ENCODE assay signal across 11 mouse cellular contexts in the genomic region with DNA sequence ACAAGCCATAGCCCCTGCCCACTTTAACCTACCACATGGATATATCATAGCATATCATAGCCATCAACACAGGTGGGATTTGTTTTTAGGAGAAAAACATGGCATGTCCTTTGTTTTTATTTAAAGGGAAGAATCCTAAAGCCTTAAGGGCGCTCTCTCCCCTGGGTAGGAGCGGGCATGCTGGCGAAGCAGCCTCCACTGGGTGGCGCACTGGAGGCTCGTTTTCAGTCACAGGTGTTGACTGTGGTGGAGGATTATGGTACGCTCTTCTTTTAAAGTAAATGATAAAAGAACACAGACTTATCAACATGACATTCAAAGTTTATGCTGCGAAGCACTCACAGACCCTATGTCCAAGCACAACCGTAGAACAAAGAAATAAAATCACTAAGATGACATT. TPM values are rescaled to one million over a fixed set of nuclear protein-coding genes. Genes with fewer than 3 reads are reported as not detected.
DNase-seq lines count a peak whose midpoint lies in the region; ATAC-seq and TF ChIP-seq lines count a peak whose summit lies in the region.
"Had no signal": no experiment of that assay in that cellular context is flagged by ENCODE, and none has a peak within 500 bp of the region (broad histone marks: within the 10 kb centered on the region; RNA-seq: fewer than 3 reads in every experiment).

No protein-coding gene starts in this region.

- no peak overlapping the region for H3K4me2 ChIP-seq in forebrain, embryonic 16.5 days (ENCODE audit: low read length)
- no peak overlapping the region for H3K4me2 ChIP-seq in forebrain, embryonic 12.5 days
- no peak overlapping the region for H3K4me2 ChIP-seq in hindbrain, embryonic 11.5 days (replicated peaks; ENCODE audit: low read depth, low read length)
- H3K4me2 ChIP-seq: kidney, embryonic 15.5 days; liver, embryonic 15.5 days; neural tube, embryonic 13.5 days had no signal

- no peaks in the 10 kb centered on the region for H3K9me3 ChIP-seq in forebrain, embryonic 16.5 days (ENCODE audit: control insufficient read depth, low read length)
- 0 out of 2 replicates have a peak, but pooled peaks cover 3% of the 10 kb centered on the region for H3K9me3 ChIP-seq in forebrain, embryonic 12.5 days
- no peaks in the 10 kb centered on the region for H3K9me3 ChIP-seq in hindbrain, embryonic 11.5 days (ENCODE audit: control insufficient read depth, low read length)
- H3K9me3 ChIP-seq: kidney, embryonic 15.5 days; liver, embryonic 15.5 days; neural tube, embryonic 13.5 days had no signal

- no peak overlapping the region for H3K9ac ChIP-seq in forebrain, embryonic 16.5 days (replicated peaks; ENCODE audit: low read depth, low read length)
- H3K9ac ChIP-seq in forebrain, embryonic 12.5 days, result no peak overlapping the region
- no peak overlapping the region for H3K9ac ChIP-seq in hindbrain, embryonic 11.5 days (ENCODE audit: low read depth, low read length)
- H3K9ac ChIP-seq: kidney, embryonic 15.5 days; liver, embryonic 15.5 days; neural tube, embryonic 13.5 days had no signal

- H3K27me3 ChIP-seq in forebrain, embryonic 16.5 days (replicated peaks; ENCODE audit: control insufficient read depth, insufficient read depth, low read length), result no peaks in the 10 kb centered on the region
- no peaks in the 10 kb centered on the region for H3K27me3 ChIP-seq in forebrain, embryonic 12.5 days
- H3K27me3 ChIP-seq in spleen, adult 2 months (ENCODE audit: control insufficient read depth, insufficient read depth, low read length), result no peaks in the 10 kb centered on the region; the same call in 1 of the 2 replicates
- no peaks in the 10 kb centered on the region for H3K27me3 ChIP-seq in hindbrain, embryonic 11.5 days (ENCODE audit: control insufficient read depth, insufficient read depth, low read length)
- H3K27me3 ChIP-seq: kidney, embryonic 15.5 days; liver, embryonic 15.5 days; neural tube, embryonic 13.5 days had no signal

- no peaks in the 10 kb centered on the region for H3K36me3 ChIP-seq in forebrain, embryonic 16.5 days (ENCODE audit: control insufficient read depth, insufficient read depth)
- no peaks in the 10 kb centered on the region for H3K36me3 ChIP-seq in forebrain, embryonic 12.5 days (replicated peaks)
- H3K36me3 ChIP-seq in spleen, adult 2 months (ENCODE audit: control insufficient read depth, insufficient read depth, low read length), result no peaks in the 10 kb centered on the region
- H3K36me3 ChIP-seq in hindbrain, embryonic 11.5 days (ENCODE audit: control insufficient read depth, insufficient read depth, low read length), result no peaks in the 10 kb centered on the region
- H3K36me3 ChIP-seq: kidney, embryonic 15.5 days; liver, embryonic 15.5 days; neural tube, embryonic 13.5 days had no signal

- WGBS in forebrain, embryonic 16.5 days, result 74% methylated on average over 8 of the region's 8 CpGs
- 71% methylated on average over 8 of the region's 8 CpGs for WGBS in forebrain, embryonic 12.5 days
- WGBS in spleen, adult 2 months, result 87% methylated on average over 8 of the region's 8 CpGs
- WGBS in hindbrain, embryonic 11.5 days, result 87% methylated on average over 8 of the region's 8 CpGs

- H3K4me1 ChIP-seq in forebrain, embryonic 16.5 days (replicated peaks; ENCODE audit: control insufficient read depth, insufficient read depth, low read length), result no peaks in the 10 kb centered on the region
- no peaks in the 10 kb centered on the region for H3K4me1 ChIP-seq in forebrain, embryonic 12.5 days
- H3K4me1 ChIP-seq in spleen, adult 2 months (ENCODE audit: control insufficient read depth, insufficient read depth, insufficient read length), result no peaks in the 10 kb centered on the region
- no peaks in the 10 kb centered on the region for H3K4me1 ChIP-seq in hindbrain, embryonic 11.5 days (replicated peaks; ENCODE audit: control insufficient read depth, insufficient read depth, low read length)
- H3K4me1 ChIP-seq: kidney, embryonic 15.5 days; liver, embryonic 15.5 days; neural tube, embryonic 13.5 days had no signal

- DNase-seq in spleen, adult 2 months (ENCODE audit: low read depth in 1 of 2, low spot score in 2 of 2), result peak in 1 of 2 experiments; percentile 23
- no peak for DNase-seq in spleen, postnatal 36 days (ENCODE audit: low spot score in 2 of 2)
- peak; percentile 15 for DNase-seq in lung, postnatal 36 days
- peak; percentile 87 for DNase-seq in thymus, postnatal 4 days
- DNase-seq in adrenal gland, adult (ENCODE audit: inconsistent age in 2 of 2, low spot score in 1 of 2), result no peak
- DNase-seq in hindbrain, embryonic 11.5 days (ENCODE audit: low spot score), result no peak

- no peak for TF ChIP-seq POLR2A in spleen, adult 2 months (IDR thresholded peaks at IDR 0.05; ENCODE audit: low read depth, low read length)

- no peak overlapping the region for H3K4me3 ChIP-seq in forebrain, embryonic 16.5 days (replicated peaks; ENCODE audit: low read length)
- H3K4me3 ChIP-seq in forebrain, embryonic 12.5 days (replicated peaks), result no peak overlapping the region
- no peak overlapping the region for H3K4me3 ChIP-seq in spleen, adult 2 months (ENCODE audit: extremely low read depth, insufficient read depth, insufficient read length)
- no peak overlapping the region for H3K4me3 ChIP-seq in hindbrain, embryonic 11.5 days (ENCODE audit: low read depth, low read length)
- H3K4me3 ChIP-seq: kidney, embryonic 15.5 days; liver, embryonic 15.5 days; neural tube, embryonic 13.5 days had no signal

- TF ChIP-seq CTCF in spleen, adult 2 months (IDR thresholded peaks at IDR 0.05; ENCODE audit: extremely low read depth, insufficient read depth, insufficient read length, insufficient replicate concordance), result peak; percentile 55; the same call in 1 of the 2 replicates

- H3K27ac ChIP-seq in forebrain, embryonic 16.5 days (ENCODE audit: low read length), result no peak overlapping the region
- H3K27ac ChIP-seq in forebrain, embryonic 12.5 days, result no peak overlapping the region
- no peak overlapping the region for H3K27ac ChIP-seq in spleen, adult 2 months (ENCODE audit: insufficient read depth, low read length)
- no peak overlapping the region for H3K27ac ChIP-seq in hindbrain, embryonic 11.5 days (ENCODE audit: low read depth, low read length)
- H3K27ac ChIP-seq: kidney, embryonic 15.5 days; liver, embryonic 15.5 days; neural tube, embryonic 13.5 days had no signal

- ATAC-seq in forebrain, embryonic 16.5 days, result peak; percentile 52
- no peak for ATAC-seq in forebrain, embryonic 12.5 days (ENCODE audit: low FRiP score)
- ATAC-seq in hindbrain, embryonic 11.5 days (ENCODE audit: low FRiP score), result no peak

RNA-seq across cellular contexts. Expression of gene Slain1, which starts 19.5 kb away (rescaled TPM):
- polyA plus RNA-seq in forebrain, embryonic 16.5 days (2015; fragmentation: Nextera tagmentation; extraction: Ambion mirVana), result 20.6 and 29.6 TPM in 2 replicates
- polyA plus RNA-seq in forebrain, embryonic 12.5 days (2016; fragmentation: Nextera tagmentation; extraction: Ambion mirVana), result 27.8 and 29.5 TPM in 2 replicates
- 15.0 and 23.2 TPM in 2 replicates for polyA plus RNA-seq in spleen, adult 2 months (2012; rRNA removed)
- polyA plus RNA-seq in hindbrain, embryonic 11.5 days (2014; fragmentation: Nextera tagmentation; extraction: Ambion mirVana), result 13.3 and 14.9 TPM in 2 replicates

Comparison
In these comparisons a context has a peak if more than half of its experiments do, and no peak if none do; other contexts are left out.
1. DNase-seq: peak in lung, postnatal 36 days (single experiment) and thymus, postnatal 4 days (single experiment); none in spleen, postnatal 36 days (0 of 2), adrenal gland, adult (0 of 2) and hindbrain, embryonic 11.5 days (single experiment).